Mouse (Mus musculus) G1E (cell line): ENCODE measurements around the gene Tal1. TPM values are rescaled to one million over a fixed set of nuclear protein-coding genes. Genes with fewer than 3 reads are reported as not detected.

Source experiments
- ATAC-seq: 2 replicates; pipeline ENCODE4 v1.8.0; 2016; ENCODE audit warnings: mild to moderate bottlenecking; ENCODE audit not compliant: insufficient number of reproducible peaks, poor library complexity, low FRiP score, severe bottlenecking; ENCODE audit errors: extremely low read depth
- DNase-seq: peaks from one replicate; pipeline ENCODE4 v3.0.0; 2012; ENCODE audit warnings: low spot score
- H3K27me3 ChIP-seq: 2 replicates; pipeline ENCODE4 v1.6.1; 2012; ENCODE audit warnings: mild to moderate bottlenecking, low read length, inconsistent platforms; ENCODE audit not compliant: insufficient read depth
- H3K36me3 ChIP-seq: replicated peaks from 2 replicates; pipeline ENCODE3; 2012; ENCODE audit warnings: mild to moderate bottlenecking, inconsistent platforms
- H3K4me1 ChIP-seq: 2 replicates; pipeline ENCODE4 v1.6.1; 2012; ENCODE audit warnings: low read depth, low read length, inconsistent platforms, mixed read lengths; ENCODE audit not compliant: insufficient read depth
- H3K4me3 ChIP-seq: 2 replicates; pipeline ENCODE4 v1.5.1; 2012; ENCODE audit warnings: low read depth, mild to moderate bottlenecking, inconsistent platforms, low read length, moderate library complexity, mixed read lengths
- H3K9me3 ChIP-seq: replicated peaks from 2 replicates; pipeline ENCODE4 v1.6.1; 2012; ENCODE audit warnings: inconsistent platforms
- CTCF ChIP-seq: IDR thresholded peaks from 2 replicates; pipeline ENCODE4 v1.5.1; 2012; ENCODE audit warnings: low read depth, low read length, inconsistent platforms, mixed read lengths
- GATA1 ChIP-seq: IDR thresholded peaks from 2 replicates; pipeline ENCODE4 v1.6.1; 2012; ENCODE audit warnings: borderline replicate concordance, low read length, inconsistent platforms, mixed read lengths
- GATA2 ChIP-seq: IDR thresholded peaks from 2 replicates; pipeline ENCODE4 v1.6.1; 2012; ENCODE audit warnings: low read depth, low read length, inconsistent platforms, borderline replicate concordance
- POLR2AphosphoS5 ChIP-seq: IDR thresholded peaks from 2 replicates; pipeline ENCODE4 v1.6.1; 2012; ENCODE audit warnings: low read depth, low read length, inconsistent platforms; ENCODE audit not compliant: insufficient replicate concordance
- TAL1 ChIP-seq: conservative IDR thresholded peaks from 2 replicates; pipeline ENCODE4 v1.6.1; 2012; ENCODE audit warnings: low read depth, low read length, inconsistent platforms, mixed read lengths
- polyA plus RNA-seq: library from polyadenylated mRNA; stranded (reverse); fragments of >175 nt; gene quantifications from 2 replicates; pipeline ENCODE4 v1.2.3, GENCODE M21; 2012
- total RNA-seq, 2 experiments: library from RNA; stranded (forward) in 1 of 2; stranded (reverse) in 1 of 2; fragments of 200-1000 nt in 1 of 2; fragments of >200 nt in 1 of 2; fragmentation: Nextera tagmentation in 1 of 2; gene quantifications; 2 replicates each; pipeline ENCODE4 v1.2.3; 2014 to 2017

Gene Tal1
- total and polyA plus RNA-seq, 3 experiments = 155 to 239 (median 174) TPM

DNA sequence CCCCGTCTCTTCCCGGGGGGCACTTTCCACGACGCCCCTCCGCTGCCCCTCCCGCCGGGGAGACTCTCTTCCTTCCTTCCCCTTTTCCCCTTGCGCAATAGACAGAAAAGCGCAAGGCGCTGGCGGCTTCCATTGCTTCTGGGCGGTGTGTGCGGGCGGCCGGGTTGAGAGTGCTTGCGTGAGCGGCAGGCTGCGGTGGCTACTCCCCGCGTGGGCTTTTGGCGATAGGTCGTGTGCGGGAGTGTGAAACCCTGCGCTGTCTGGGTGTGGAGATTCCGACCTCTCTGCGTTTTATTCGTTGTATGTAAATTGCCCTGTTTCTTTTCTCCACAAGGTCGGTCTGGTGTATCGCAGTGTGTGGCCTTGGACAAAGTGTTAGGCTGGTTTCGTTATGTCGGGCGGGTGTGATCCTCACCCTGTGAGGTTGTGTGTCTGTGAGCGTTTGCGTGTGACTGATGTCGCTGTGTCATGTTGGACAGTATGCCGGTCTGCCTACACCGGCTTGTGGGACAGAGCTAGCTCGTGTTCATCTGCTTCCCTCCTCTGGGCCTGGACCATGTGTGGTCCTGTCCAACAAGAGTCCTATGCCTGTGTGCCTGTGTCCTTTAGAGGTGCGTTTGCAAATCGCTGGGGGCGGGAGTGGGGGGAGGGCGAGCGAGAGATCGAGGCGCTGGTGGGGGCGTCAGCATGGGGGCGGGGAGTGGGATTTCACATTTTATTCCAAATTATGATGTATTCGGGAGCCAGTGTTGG is 871 bp downstream of the Tal1 start:
- TF ChIP-seq POLR2AphosphoS5 (peak; percentile 74; the same call in 1 of the 2 replicates), TAL1 (no peak)
- Histone ChIP-seq H3K27me3 (no peaks in the 10 kb centered on the region), H3K4me1 (peaks cover 50% of the 10 kb centered on the region), H3K4me3 (peak overlapping the region; percentile 93), H3K36me3 (peaks cover 16% of the 10 kb centered on the region), H3K9me3 (no peaks in the 10 kb centered on the region)
- peak; percentile 43 for ATAC-seq
- no peak for DNase-seq

DNA sequence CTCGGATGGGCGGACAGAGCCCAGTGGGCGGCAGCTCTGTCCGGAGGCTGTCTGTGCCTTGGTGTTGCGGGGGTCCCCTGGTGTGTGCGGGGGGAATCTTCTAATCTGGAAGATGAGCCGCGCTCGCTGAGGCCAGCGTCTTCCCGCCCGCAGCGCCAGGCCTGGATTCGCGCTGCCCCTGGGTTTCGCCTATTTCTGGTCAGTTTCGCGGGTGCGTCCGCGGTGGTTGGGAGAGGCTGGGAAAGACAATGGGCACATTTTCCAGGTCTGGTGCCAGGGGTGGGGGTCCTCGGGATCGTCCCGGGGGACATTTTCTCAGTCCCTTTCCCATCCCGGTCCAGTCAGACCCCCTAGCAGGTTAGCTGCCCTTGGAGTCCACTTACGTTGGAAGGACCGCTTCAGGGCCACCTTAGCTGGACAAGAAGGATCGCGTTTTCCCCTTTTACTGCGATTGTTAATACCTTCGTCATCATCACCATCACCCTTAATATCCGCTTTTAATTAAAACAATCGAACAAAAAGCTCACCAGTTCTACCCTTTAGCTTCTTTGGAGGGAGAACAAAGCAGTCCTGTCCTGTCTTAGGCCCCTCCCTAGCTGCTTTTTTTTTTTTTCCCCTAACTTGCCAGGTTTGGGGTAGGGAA is 1.6 kb downstream of the Tal1 start:
- DNase-seq (no peak), ATAC-seq (no peak)
- H3K4me1 ChIP-seq = peaks cover 49% of the 10 kb centered on the region
- no peaks in the 10 kb centered on the region for H3K27me3 ChIP-seq
- peak overlapping the region; percentile 93 for H3K4me3 ChIP-seq
- peaks cover 22% of the 10 kb centered on the region for H3K36me3 ChIP-seq
- TF ChIP-seq GATA2 = no peak
- TF ChIP-seq GATA1 = no peak
- TF ChIP-seq TAL1 = no peak
- 0 out of 2 replicates have a peak, but pooled peaks have one; percentile 5 for TF ChIP-seq POLR2AphosphoS5
- TF ChIP-seq CTCF = no peak
- no peaks in the 10 kb centered on the region for H3K9me3 ChIP-seq

- peak overlapping the region; percentile 93 for H3K4me3 ChIP-seq
- DNase-seq (no peak), ATAC-seq (no peak)
- H3K36me3 ChIP-seq = peaks cover 28% of the 10 kb centered on the region
- H3K27me3 ChIP-seq = no peaks in the 10 kb centered on the region
- H3K9me3 ChIP-seq = no peaks in the 10 kb centered on the region
- TF ChIP-seq CTCF = no peak
- TF ChIP-seq GATA2 = no peak
- TF ChIP-seq TAL1 = no peak
- no peak for TF ChIP-seq POLR2AphosphoS5
- no peak for TF ChIP-seq GATA1
- H3K4me1 ChIP-seq = peaks cover 50% of the 10 kb centered on the region
These were observed 2.1 kb downstream of the Tal1 start for GRCm38 (mm10) chr4:115058317-115058761.

GRCm38 (mm10) chr4:115058871-115059590 is 2.8 kb downstream of the Tal1 start:
- Histone ChIP-seq H3K36me3 (peaks cover 35% of the 10 kb centered on the region), H3K4me3 (peak overlapping the region; percentile 93), H3K9me3 (no peaks in the 10 kb centered on the region), H3K4me1 (peaks cover 51% of the 10 kb centered on the region), H3K27me3 (no peaks in the 10 kb centered on the region)
- DNase-seq (no peak), ATAC-seq (0 out of 2 replicates have a peak, but pooled peaks have one; percentile 4)
- TF ChIP-seq GATA1 (no peak), GATA2 (no peak), CTCF (no peak)

GRCm38 (mm10) chr4:115059871-115060270 is 3.6 kb downstream of the Tal1 start:
- Histone ChIP-seq H3K4me1 (peaks cover 51% of the 10 kb centered on the region), H3K36me3 (peaks cover 43% of the 10 kb centered on the region), H3K27me3 (no peaks in the 10 kb centered on the region), H3K9me3 (no peaks in the 10 kb centered on the region), H3K4me3 (peak overlapping the region; percentile 93)
- TF ChIP-seq GATA2 = no peak
- no peak for TF ChIP-seq TAL1
- no peak for ATAC-seq
- DNase-seq = no peak

DNA sequence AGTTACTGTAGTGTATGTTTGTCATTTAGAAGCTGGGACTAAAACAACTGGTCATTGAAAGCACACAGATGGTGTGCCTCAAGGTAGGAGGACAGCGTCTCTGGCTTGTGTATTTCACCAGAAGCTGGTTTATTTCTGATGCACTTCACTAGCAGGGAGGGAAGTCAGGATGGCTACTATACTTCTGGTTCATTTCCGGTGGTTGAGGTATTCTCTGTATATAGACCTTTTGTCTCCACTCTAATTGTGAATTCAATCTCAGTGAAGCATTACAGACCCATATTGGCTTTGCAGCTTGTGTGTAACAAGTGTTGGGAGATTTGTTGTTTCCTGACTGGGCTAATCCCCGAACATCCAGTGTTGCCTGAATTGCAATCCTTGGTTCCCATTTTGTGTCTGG is 4.5 kb downstream of the Tal1 start:
- H3K9me3 ChIP-seq = no peaks in the 10 kb centered on the region
- no peaks in the 10 kb centered on the region for H3K27me3 ChIP-seq
- H3K4me1 ChIP-seq = peaks cover 51% of the 10 kb centered on the region
- TF ChIP-seq GATA1 = no peak
- TF ChIP-seq CTCF = no peak
- TF ChIP-seq GATA2 = no peak
- no peak for TF ChIP-seq POLR2AphosphoS5
- TF ChIP-seq TAL1 = no peak
- ATAC-seq (no peak), DNase-seq (no peak)
- peaks cover 52% of the 10 kb centered on the region for H3K36me3 ChIP-seq
- peak overlapping the region; percentile 93 for H3K4me3 ChIP-seq
